Mouse (Mus musculus) hindlimb bud, embryonic 11.5 days (tissue): ENCODE data around the gene Rag2.
A peak's percentile ranks its signal among the peaks of the same experiment; 100 is the strongest.

Source experiments
- DNase-seq: peaks from one replicate; pipeline ENCODE4 v3.0.0-alpha.2; 2012; ENCODE audit warnings: low read depth, low spot score; ENCODE audit errors: extremely low spot score

Gene Rag2

GRCm38 (mm10) chr2:101624526-101624925, at the start of gene Rag2:
Gene Rag2 (plus strand): TSS chr2:101624718.
- no peak for DNase-seq

- no peak for DNase-seq
Measured at GRCm38 (mm10) chr2:101577243-101577642, 47.3 kb upstream of the Rag2 start.

- DNase-seq: no peak
Measured at GRCm38 (mm10) chr2:101580027-101580426, 44.5 kb upstream of the Rag2 start.

- no peak for DNase-seq
Measured at GRCm38 (mm10) chr2:101580428-101580827, 44.1 kb upstream of the Rag2 start.

- no peak for DNase-seq
Measured at GRCm38 (mm10) chr2:101580977-101581376, 43.5 kb upstream of the Rag2 start.

GRCm38 (mm10) chr2:101581418-101581817, 43.1 kb upstream of the Rag2 start:
- DNase-seq: no peak

- DNase-seq: no peak
Measured at GRCm38 (mm10) chr2:101591356-101591755, 33.2 kb upstream of the Rag2 start.

GRCm38 (mm10) chr2:101592023-101592841, 32.3 kb upstream of the Rag2 start:
- DNase-seq: peak; percentile 72

GRCm38 (mm10) chr2:101592886-101593285, 31.6 kb upstream of the Rag2 start:
- no peak for DNase-seq

- DNase-seq: no peak
Measured at GRCm38 (mm10) chr2:101594681-101595080, 29.8 kb upstream of the Rag2 start.

- no peak for DNase-seq
Measured at GRCm38 (mm10) chr2:101597186-101597585, 27.3 kb upstream of the Rag2 start.

- no peak for DNase-seq
Measured at GRCm38 (mm10) chr2:101598190-101599181, 26.0 kb upstream of the Rag2 start.

- no peak for DNase-seq
Measured at GRCm38 (mm10) chr2:101600703-101601102, 23.8 kb upstream of the Rag2 start.

GRCm38 (mm10) chr2:101603099-101603498, 21.4 kb upstream of the Rag2 start:
- DNase-seq: no peak

GRCm38 (mm10) chr2:101608232-101608894, 16.2 kb upstream of the Rag2 start:
- no peak for DNase-seq

GRCm38 (mm10) chr2:101610861-101611260, 13.7 kb upstream of the Rag2 start:
- no peak for DNase-seq

GRCm38 (mm10) chr2:101615464-101616305, 8.8 kb upstream of the Rag2 start:
- no peak for DNase-seq

- no peak for DNase-seq
Measured at GRCm38 (mm10) chr2:101618373-101618772, 6.1 kb upstream of the Rag2 start.

GRCm38 (mm10) chr2:101620899-101621298, 3.6 kb upstream of the Rag2 start:
- DNase-seq: no peak

GRCm38 (mm10) chr2:101621611-101622010, 2.9 kb upstream of the Rag2 start:
- no peak for DNase-seq
